Mouse (Mus musculus): ENCODE results near the gene Aldh2.
"Not testable (repeated sequence)": the region's sequence is repeated elsewhere in the genome, so short reads cannot be mapped to it uniquely, and the experiment has no call there.

DNA sequence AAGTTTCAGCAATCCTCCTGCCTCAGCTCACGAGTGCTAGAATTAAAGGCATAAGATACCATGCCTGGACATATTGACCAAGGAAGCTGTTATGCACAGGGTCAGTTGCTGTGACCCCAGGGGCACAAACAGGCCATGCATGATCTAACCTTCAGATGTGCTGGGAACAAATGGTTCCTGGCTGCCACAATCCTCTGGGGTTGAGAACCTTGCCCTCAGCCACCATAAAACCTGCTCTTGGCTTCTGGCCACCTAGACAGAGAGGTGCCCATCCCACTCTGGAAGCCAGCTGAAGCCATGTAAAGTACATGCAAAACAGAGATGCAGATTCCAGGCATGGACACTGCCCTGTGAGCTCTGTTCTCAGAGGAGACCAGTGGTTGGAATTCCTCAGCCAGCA is 10.2 kb upstream of the Aldh2 start:
- not testable (repeated sequence) for TF ChIP-seq CTCF (conservative IDR thresholded peaks at IDR 0.05; ENCODE audit: insufficient read depth, insufficient read length, low read depth, low read length); POLR2A (IDR thresholded peaks at IDR 0.05; ENCODE audit: low read depth, low read length)

Measured in kidney, adult 2 months (tissue).